Mouse (Mus musculus): Measurements from ENCODE around the gene Terf2. TPM values are rescaled to one million over a fixed set of nuclear protein-coding genes. Genes with fewer than 3 reads are reported as not detected.

Terf2 gene
- polyA plus RNA-seq, 1 experiment, result 1.4 TPM

GRCm38 (mm10) chr8:107031577-107032090 is 64.7 kb downstream of the Terf2 start:
- H3K4me1 ChIP-seq (ENCODE audit: control insufficient read depth), result peaks cover 43% of the 10 kb centered on the region
- peak overlapping the region; percentile 99 for H3K4me3 ChIP-seq (replicated peaks)
- H3K27me3 ChIP-seq (ENCODE audit: control insufficient read depth), result no peaks in the 10 kb centered on the region
- H3K9me3 ChIP-seq (ENCODE audit: control insufficient read depth, low read length), result no peaks in the 10 kb centered on the region
- TF ChIP-seq GATA1 (IDR thresholded peaks at IDR 0.05; ENCODE audit: low read length) (no peak), TAL1 (IDR thresholded peaks at IDR 0.05; ENCODE audit: low read length) (no peak)
- peaks cover 19% of the 10 kb centered on the region for H3K36me3 ChIP-seq (ENCODE audit: control insufficient read depth)

DNA sequence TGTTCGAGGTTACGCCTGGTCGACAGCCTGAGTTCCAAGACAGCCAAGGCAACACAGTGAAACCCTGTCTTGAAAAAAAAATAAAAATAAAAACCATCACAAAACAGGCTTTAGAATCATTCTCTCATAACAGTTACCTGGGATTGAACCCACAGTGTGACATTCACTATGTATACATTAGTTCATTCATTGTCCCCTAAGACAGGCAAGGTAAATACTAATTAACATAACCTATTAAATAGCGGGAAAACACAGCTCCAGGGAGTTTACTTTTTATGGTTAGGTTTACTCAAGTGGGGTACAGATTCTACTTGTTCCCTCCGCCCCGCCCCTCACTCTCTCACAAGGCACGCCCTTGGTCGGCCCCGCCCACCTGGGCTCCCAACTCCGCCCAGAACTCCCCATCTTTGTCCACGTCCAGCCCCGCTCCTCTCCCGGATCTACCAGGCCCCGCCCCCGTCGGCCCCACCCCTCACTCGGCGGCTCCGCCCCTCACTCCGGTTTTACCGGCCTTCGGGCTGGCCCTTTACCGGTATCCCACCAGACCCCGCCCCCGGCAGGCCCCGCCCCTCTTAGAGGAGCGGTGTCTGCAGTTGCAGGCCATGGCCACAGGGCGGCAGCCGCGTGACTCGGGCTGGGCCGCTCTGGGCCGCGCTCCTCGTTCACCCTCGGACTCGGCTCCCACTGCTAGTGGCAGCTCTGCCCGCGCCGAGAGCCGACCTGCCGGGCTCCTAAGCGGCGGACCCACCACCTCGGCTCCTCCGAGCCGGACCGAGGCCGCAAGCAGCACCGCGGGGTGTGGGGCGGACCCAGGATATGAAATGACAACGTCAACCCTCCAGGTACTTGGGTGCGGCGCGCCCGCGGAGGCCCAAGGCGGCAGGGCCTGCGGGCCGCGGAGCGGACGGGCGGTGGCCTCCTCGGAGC is 65.4 kb downstream of the Terf2 start, which contains the start of gene Vps4a:
Gene Vps4a, plus strand, starts transcription at position 573 of the 927 bp plus-strand sequence.
- Histone ChIP-seq H3K36me3 (ENCODE audit: control insufficient read depth) (peaks cover 13% of the 10 kb centered on the region), H3K9me3 (ENCODE audit: control insufficient read depth, low read length) (no peaks in the 10 kb centered on the region), H3K4me1 (ENCODE audit: control insufficient read depth) (peaks cover 43% of the 10 kb centered on the region), H3K27me3 (ENCODE audit: control insufficient read depth) (no peaks in the 10 kb centered on the region), H3K4me3 (replicated peaks) (peak within 1 kb of the TSS; percentile 99)
- no peak for TF ChIP-seq TAL1 (IDR thresholded peaks at IDR 0.05; ENCODE audit: low read length)
- no peak for TF ChIP-seq GATA1 (IDR thresholded peaks at IDR 0.05; ENCODE audit: low read length)

- Histone ChIP-seq H3K27me3 (ENCODE audit: control insufficient read depth) (no peaks in the 10 kb centered on the region), H3K4me1 (ENCODE audit: control insufficient read depth) (peaks cover 40% of the 10 kb centered on the region), H3K36me3 (ENCODE audit: control insufficient read depth) (peaks cover 7% of the 10 kb centered on the region), H3K9me3 (ENCODE audit: control insufficient read depth, low read length) (no peaks in the 10 kb centered on the region), H3K4me3 (replicated peaks) (no peak overlapping the region)
- TF ChIP-seq GATA1 (IDR thresholded peaks at IDR 0.05; ENCODE audit: low read length), result no peak
- no peak for TF ChIP-seq TAL1 (IDR thresholded peaks at IDR 0.05; ENCODE audit: low read length)
Measured at GRCm38 (mm10) chr8:107030058-107030457, 66.3 kb downstream of the Terf2 start.

DNA sequence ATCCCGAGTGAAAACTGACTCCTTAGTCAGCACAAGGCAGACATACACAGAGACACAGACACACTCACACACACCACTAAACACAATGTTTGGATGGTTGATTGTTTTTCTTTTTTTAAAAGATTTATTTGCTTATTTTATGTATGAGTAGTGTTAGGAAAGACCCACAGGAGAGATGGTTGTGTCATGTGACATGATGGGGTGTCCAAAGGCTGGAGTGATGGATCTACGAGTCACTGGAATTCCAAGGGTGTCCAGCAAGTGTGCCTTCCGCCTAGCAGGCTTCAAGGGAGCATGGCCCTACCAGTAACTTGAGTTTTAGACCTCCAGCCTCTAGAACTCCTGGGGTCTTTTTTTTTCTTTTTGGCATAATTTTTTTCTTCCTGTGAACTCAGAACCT is 67.0 kb downstream of the Terf2 start:
- TF ChIP-seq GATA1 (IDR thresholded peaks at IDR 0.05; ENCODE audit: low read length) (no peak), TAL1 (IDR thresholded peaks at IDR 0.05; ENCODE audit: low read length) (no peak)
- peaks cover 5% of the 10 kb centered on the region for H3K36me3 ChIP-seq (ENCODE audit: control insufficient read depth)
- no peak overlapping the region for H3K4me3 ChIP-seq (replicated peaks)
- no peaks in the 10 kb centered on the region for H3K9me3 ChIP-seq (ENCODE audit: control insufficient read depth, low read length)
- peaks cover 38% of the 10 kb centered on the region for H3K4me1 ChIP-seq (ENCODE audit: control insufficient read depth)
- H3K27me3 ChIP-seq (ENCODE audit: control insufficient read depth), result no peaks in the 10 kb centered on the region

DNA sequence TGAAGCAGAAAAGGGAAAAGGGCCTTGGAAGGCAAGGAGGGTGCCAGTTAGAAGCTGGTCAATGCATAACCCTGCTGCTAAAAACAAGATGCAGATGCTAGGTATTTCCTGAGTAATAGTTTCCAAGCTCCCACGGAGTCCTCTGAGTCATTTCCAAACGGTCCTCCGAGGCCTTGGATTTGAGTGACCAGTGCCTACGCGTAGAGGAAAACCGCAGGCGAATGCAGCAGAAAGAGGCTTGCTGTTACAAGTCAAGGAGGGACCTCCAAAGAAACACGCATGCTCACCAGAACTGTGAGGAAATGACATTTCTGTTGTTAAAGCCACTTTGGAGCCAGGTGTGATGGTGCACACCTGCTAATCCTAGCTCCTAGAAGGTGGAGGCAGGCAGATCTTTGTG is 72.9 kb downstream of the Terf2 start:
- TF ChIP-seq TAL1 (IDR thresholded peaks at IDR 0.05; ENCODE audit: low read length) (no peak), GATA1 (IDR thresholded peaks at IDR 0.05; ENCODE audit: low read length) (no peak)
- no peaks in the 10 kb centered on the region for H3K9me3 ChIP-seq (ENCODE audit: control insufficient read depth, low read length)

More for the DNA sequence above, 72.9 kb downstream of the Terf2 start:
- Histone ChIP-seq H3K4me3 (replicated peaks) (no peak overlapping the region), H3K27me3 (ENCODE audit: control insufficient read depth) (peaks cover 5% of the 10 kb centered on the region; the same call in 1 of the 2 replicates), H3K4me1 (ENCODE audit: control insufficient read depth) (peaks cover under 1% of the 10 kb centered on the region), H3K36me3 (ENCODE audit: control insufficient read depth) (no peaks in the 10 kb centered on the region)

Other genes with a start within 250 kb of the Terf2 start
- gene Has3, start 226.3 kb downstream of the Terf2 start, polyA plus RNA-seq (2012), result not detected in 2 replicates
- 0.25 and 0.27 TPM in 2 replicates for gene Utp4, start 202.9 kb downstream of the Terf2 start, polyA plus RNA-seq (2012)
- gene Sntb2, start 160.8 kb downstream of the Terf2 start, polyA plus RNA-seq (2012), result 0.01 and 0.08 TPM in 2 replicates
- gene Vps4a, start 65.3 kb downstream of the Terf2 start, polyA plus RNA-seq (2012), result 0.99 and 1.4 TPM in 2 replicates
- 0.12 and 0.14 TPM in 2 replicates for gene Pdf, start 47.9 kb downstream of the Terf2 start, polyA plus RNA-seq (2012)
- 1.3 and 1.7 TPM in 2 replicates for gene Cog8, start 39.9 kb downstream of the Terf2 start, polyA plus RNA-seq (2012)
- 0.21 and 0.30 TPM in 2 replicates for gene Nip7, start 39.7 kb downstream of the Terf2 start, polyA plus RNA-seq (2012)
- not detected in 2 replicates for gene Tmed6, start 30.9 kb downstream of the Terf2 start, polyA plus RNA-seq (2012)
- 0.42 and 0.57 TPM in 2 replicates for gene Cyb5b, start 54.1 kb upstream of the Terf2 start, polyA plus RNA-seq (2012)
- gene Nfat5, start 196.9 kb upstream of the Terf2 start, polyA plus RNA-seq (2012), result 0.04 TPM in 2 replicates

All from erythroblast, embryonic 14.5 days (primary cell).